Mouse (Mus musculus) lung, postnatal 0 days (tissue): ENCODE results near the gene Padi2.

Source experiments
- CTCF ChIP-seq: IDR thresholded peaks from 2 replicates; pipeline ENCODE4 v1.5.1; 2016; ENCODE audit warnings: antibody characterized with exemption, mild to moderate bottlenecking
- EP300 ChIP-seq: IDR thresholded peaks from 2 replicates; pipeline ENCODE4 v1.6.1; 2016; ENCODE audit warnings: antibody characterized with exemption, mild to moderate bottlenecking, control low read depth

DNA sequence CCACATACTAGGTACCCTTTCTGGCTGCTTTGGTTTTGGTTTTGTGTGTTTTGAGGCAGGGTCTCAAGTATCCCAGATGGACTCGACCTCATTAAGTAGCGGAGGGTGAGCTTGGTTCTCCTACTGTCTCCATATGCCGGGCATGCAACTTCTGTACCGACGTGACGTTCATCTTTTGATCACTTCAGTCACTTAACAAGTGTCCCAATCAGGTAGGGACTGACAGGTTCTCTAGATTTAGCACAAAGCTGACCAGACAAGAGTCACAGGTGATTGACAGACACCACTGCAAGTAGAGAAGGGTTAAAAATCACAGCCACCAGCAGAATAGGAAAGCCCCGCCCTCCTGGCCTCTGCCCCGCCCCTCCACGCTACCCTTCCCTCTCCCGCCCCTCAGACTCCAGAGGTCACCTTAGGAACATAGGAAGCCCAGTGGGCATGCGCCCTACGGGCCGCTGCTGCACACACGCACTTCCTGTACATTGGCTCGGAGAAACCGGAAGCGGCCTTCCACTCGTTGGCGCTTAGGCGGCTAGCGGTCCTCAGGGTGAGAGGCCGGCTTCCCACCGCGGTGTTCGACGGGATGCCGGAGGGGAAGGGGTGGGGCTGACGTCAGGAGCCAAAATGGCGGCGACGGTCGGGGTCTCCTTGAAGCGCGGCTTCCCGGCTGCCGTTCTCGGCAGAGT, 54.8 kb downstream of the Padi2 start, which contains the start of gene Sdhb:
- no peak for TF ChIP-seq CTCF
- peak; percentile 28; the same call in 1 of the 2 replicates for TF ChIP-seq EP300
